Mouse (Mus musculus) hindbrain, embryonic 12.5 days (tissue): ENCODE measurements around the gene Pramel3. TPM values are rescaled to one million over a fixed set of nuclear protein-coding genes. Genes with fewer than 3 reads are reported as not detected.
"Not testable (repeated sequence)": the region's sequence is repeated elsewhere in the genome, so short reads cannot be mapped to it uniquely, and the experiment has no call there.

Experiments used
- ATAC-seq: fragments of 200-750 bp; cut with Nextera tagmentation; 2 replicates; pipeline ENCODE4 v1.8.0; 2017; ENCODE audit warnings: moderate TSS enrichment; ENCODE audit not compliant: low FRiP score
- H3K27ac ChIP-seq: fragments of 300-500 bp; sonication (generic); 2 replicates; pipeline ENCODE4 v1.5.1; 2016; ENCODE audit warnings: mild to moderate bottlenecking
- H3K27me3 ChIP-seq: fragments of 300-500 bp; sonication (generic); 2 replicates; pipeline ENCODE4 v1.6.1; 2016; ENCODE audit warnings: mild to moderate bottlenecking
- H3K36me3 ChIP-seq: fragments of 300-500 bp; sonication (generic); 2 replicates; pipeline ENCODE4 v1.6.1; 2016; ENCODE audit warnings: mild to moderate bottlenecking
- H3K4me1 ChIP-seq: fragments of 300-500 bp; sonication (generic); 2 replicates; pipeline ENCODE4 v1.6.1; 2016
- H3K4me2 ChIP-seq: fragments of 300-500 bp; sonication (generic); replicated peaks from 2 replicates; pipeline ENCODE4 v1.6.1; 2016; ENCODE audit warnings: mild to moderate bottlenecking
- H3K4me3 ChIP-seq: fragments of 300-500 bp; sonication (generic); 2 replicates; pipeline ENCODE4 v1.5.1; 2016; ENCODE audit warnings: mild to moderate bottlenecking
- H3K9ac ChIP-seq: fragments of 300-500 bp; sonication (generic); 2 replicates; pipeline ENCODE4 v1.6.1; 2016; ENCODE audit warnings: mild to moderate bottlenecking, moderate library complexity
- H3K9me3 ChIP-seq: fragments of 300-500 bp; sonication (generic); replicated peaks from 2 replicates; pipeline ENCODE4 v1.6.1; 2016; ENCODE audit warnings: mild to moderate bottlenecking
- WGBS: fragments of 180-500 bp; shearing (Covaris S2); methylation state at CpG from one replicate; pipeline ENCODE4 v1.1.7; 2016; 5-methylcytosine and 5-hydroxymethylcytosine counted together
- polyA plus RNA-seq: library from polyadenylated mRNA; unstranded; fragments of >200 nt; fragmentation: Nextera tagmentation; extraction: Ambion mirVana; gene quantifications from 2 replicates; pipeline ENCODE4 v1.2.1, GENCODE M21; 2016

Pramel3 gene
- not detected in 2 replicates for polyA plus RNA-seq

- H3K4me3 ChIP-seq, H3K4me1 ChIP-seq, H3K9me3 ChIP-seq, H3K27ac ChIP-seq, H3K27me3 ChIP-seq, H3K36me3 ChIP-seq, H3K9ac ChIP-seq, H3K4me2 ChIP-seq, ATAC-seq: not testable (repeated sequence)
- WGBS = 95% methylated on average over 14 of the region's 14 CpGs
Observed at GRCm38 (mm10) chrX:135302007-135302406, at the start of gene Pramel3. TSS of gene Pramel3 (plus strand) at chrX:135302307.

- 40% methylated on average over 3 of the region's 6 CpGs for WGBS
- H3K4me2 ChIP-seq, H3K27ac ChIP-seq, H3K36me3 ChIP-seq, H3K9ac ChIP-seq, H3K4me3 ChIP-seq, H3K9me3 ChIP-seq, ATAC-seq, H3K27me3 ChIP-seq, H3K4me1 ChIP-seq: not testable (repeated sequence)
Observed at GRCm38 (mm10) chrX:135360685-135361084, 58.6 kb downstream of the Pramel3 start.

- no CpG with 5 or more reads among the region's 4 CpGs for WGBS
- H3K36me3 ChIP-seq, H3K9ac ChIP-seq, H3K27ac ChIP-seq, H3K4me1 ChIP-seq, H3K9me3 ChIP-seq, H3K4me3 ChIP-seq, H3K27me3 ChIP-seq, ATAC-seq, H3K4me2 ChIP-seq: not testable (repeated sequence)
Observed at GRCm38 (mm10) chrX:135361943-135362342, 59.8 kb downstream of the Pramel3 start.

Other genes starting within 250 kb of the Pramel3 start
- not detected in 2 replicates for gene Gm15023, start 124.7 kb upstream of the Pramel3 start, polyA plus RNA-seq
- 9.5 and 13.4 TPM in 2 replicates for gene Tceal6, start 91.6 kb upstream of the Pramel3 start, polyA plus RNA-seq
- gene Gm5128, start 71.0 kb downstream of the Pramel3 start, polyA plus RNA-seq = not detected in 2 replicates
- gene Gm7903, start 131.5 kb downstream of the Pramel3 start, polyA plus RNA-seq = not detected in 2 replicates
- not detected in 2 replicates for gene AV320801, start 192.3 kb downstream of the Pramel3 start, polyA plus RNA-seq